Mouse (Mus musculus) small intestine, adult 2 months (tissue): ENCODE data around the gene Fndc3b. TPM values are rescaled to one million over a fixed set of nuclear protein-coding genes. Genes with fewer than 3 reads are reported as not detected.

Experiments used
- H3K27ac ChIP-seq: fragments of 200-500 bp; 2 replicates; pipeline ENCODE4 v1.5.1; 2012; ENCODE audit warnings: low read depth, low read length, control low read depth, inconsistent platforms; ENCODE audit not compliant: insufficient read depth
- H3K27me3 ChIP-seq: fragments of 200-500 bp; 2 replicates; pipeline ENCODE4 v1.6.1; 2012; ENCODE audit warnings: mild to moderate bottlenecking, moderate library complexity, low read length, inconsistent platforms; ENCODE audit not compliant: control insufficient read depth, insufficient read depth
- H3K36me3 ChIP-seq: fragments of 200-500 bp; 2 replicates; pipeline ENCODE4 v1.6.1; 2012; ENCODE audit warnings: mild to moderate bottlenecking, low read length, control low read depth, inconsistent platforms; ENCODE audit not compliant: control insufficient read depth, insufficient read depth
- H3K4me1 ChIP-seq: fragments of 200-500 bp; 2 replicates; pipeline ENCODE4 v1.6.1; 2012; ENCODE audit warnings: low read length, inconsistent platforms, mixed read lengths; ENCODE audit not compliant: control insufficient read depth, insufficient read depth, insufficient read length
- H3K4me3 ChIP-seq: fragments of 200-500 bp; 2 replicates; pipeline ENCODE4 v1.5.1; 2012; ENCODE audit warnings: low read depth, mild to moderate bottlenecking, control low read depth, inconsistent platforms, low read length, moderate library complexity
- CTCF ChIP-seq: fragments of 200-500 bp; IDR thresholded peaks from 2 replicates; pipeline ENCODE4 v1.5.1; 2012; ENCODE audit warnings: low read depth, mild to moderate bottlenecking, control low read depth, inconsistent platforms, low read length, moderate library complexity, mixed read lengths; ENCODE audit not compliant: insufficient replicate concordance, insufficient read length; ENCODE audit errors: extremely low read depth
- POLR2A ChIP-seq: fragments of 200-500 bp; IDR thresholded peaks from 2 replicates; pipeline ENCODE4 v1.6.1; 2012; ENCODE audit warnings: low read depth, mild to moderate bottlenecking, control low read depth, inconsistent platforms, low read length, moderate library complexity
- WGBS: fragments of 180-500 bp; shearing (Covaris S2); methylation state at CpG from one replicate; pipeline ENCODE4 v1.1.7; 2018; 5-methylcytosine and 5-hydroxymethylcytosine counted together
- polyA plus RNA-seq: library from polyadenylated mRNA; depleted of rRNA; stranded (reverse); fragments of >200 nt; gene quantifications from 2 replicates; pipeline ENCODE4 v1.2.3, GENCODE M21; 2012

The Fndc3b gene
- polyA plus RNA-seq, 1 experiment: 6.2 TPM

GRCm38 (mm10) chr3:27605081-27605480, 106.0 kb downstream of the Fndc3b start:
- Histone ChIP-seq H3K27ac (no peak overlapping the region), H3K4me3 (no peak overlapping the region), H3K4me1 (peaks cover 11% of the 10 kb centered on the region; the same call in 1 of the 2 replicates), H3K27me3 (no peaks in the 10 kb centered on the region), H3K36me3 (no peaks in the 10 kb centered on the region)
- TF ChIP-seq CTCF (no peak), POLR2A (no peak)
- 96% methylated on average over 3 of the region's 3 CpGs for WGBS

DNA sequence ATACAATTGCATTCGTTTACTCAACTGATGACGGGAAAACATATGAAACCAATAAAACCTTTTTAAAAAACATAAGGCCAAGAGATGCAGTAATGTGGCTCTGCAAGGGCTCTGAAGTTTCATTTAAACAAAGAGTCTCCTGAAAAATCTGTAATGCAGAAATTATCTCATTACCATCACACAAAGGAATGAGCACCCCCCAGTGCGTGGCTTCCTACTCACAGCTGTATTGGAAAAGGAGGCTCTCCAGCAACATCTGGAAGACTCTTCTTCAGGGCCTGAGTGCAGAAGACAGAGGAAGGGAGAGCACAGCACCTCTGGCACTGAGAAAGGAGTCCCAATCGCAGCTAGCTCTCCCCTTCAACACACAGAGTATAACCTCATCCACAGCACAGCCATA, 106.5 kb downstream of the Fndc3b start:
- Histone ChIP-seq H3K27me3 (no peaks in the 10 kb centered on the region), H3K36me3 (no peaks in the 10 kb centered on the region), H3K27ac (no peak overlapping the region), H3K4me3 (no peak overlapping the region), H3K4me1 (peaks cover 11% of the 10 kb centered on the region; the same call in 1 of the 2 replicates)
- 83% methylated on average over 4 of the region's 4 CpGs for WGBS
- TF ChIP-seq CTCF (no peak), POLR2A (no peak)

DNA sequence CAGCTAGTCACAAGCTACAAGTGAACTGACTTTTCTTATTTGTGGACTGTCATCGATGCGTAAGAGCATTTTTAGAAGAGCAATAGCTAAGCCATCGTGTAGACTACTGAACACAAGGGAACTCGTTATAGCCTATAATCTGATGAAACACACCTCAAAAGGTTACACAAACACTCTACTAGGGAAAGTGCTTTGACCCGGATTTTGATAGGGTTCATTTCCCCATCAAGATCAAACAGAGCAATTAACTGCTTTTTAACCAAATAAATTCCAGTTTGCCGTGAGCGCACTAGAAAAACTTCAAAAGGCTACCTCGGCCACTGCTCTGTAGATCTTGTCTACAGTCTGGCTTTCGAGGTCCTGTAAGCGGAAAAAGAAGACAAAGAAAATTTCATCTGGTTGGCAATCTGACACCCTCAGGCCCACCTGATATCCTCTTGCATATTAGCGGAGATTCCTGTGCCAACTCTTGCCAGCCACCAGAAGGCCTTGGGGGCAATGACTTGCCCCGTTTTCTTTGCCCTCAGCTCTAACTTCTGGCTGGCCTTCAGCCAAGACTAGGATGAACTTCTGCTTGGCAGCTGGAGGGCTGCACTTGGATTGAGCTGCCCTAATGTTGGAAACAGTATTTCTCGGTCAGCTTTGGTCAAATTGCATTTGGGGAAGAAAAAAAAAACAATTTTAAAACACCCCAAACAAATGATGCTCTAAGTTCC, 107.0 kb downstream of the Fndc3b start:
- H3K4me1 ChIP-seq: peaks cover 11% of the 10 kb centered on the region; the same call in 1 of the 2 replicates
- H3K36me3 ChIP-seq: no peaks in the 10 kb centered on the region
- TF ChIP-seq POLR2A (no peak), CTCF (no peak)
- no peak overlapping the region for H3K27ac ChIP-seq
- no peaks in the 10 kb centered on the region for H3K27me3 ChIP-seq
- H3K4me3 ChIP-seq: no peak overlapping the region
- WGBS: 37% methylated on average over 13 of the region's 13 CpGs

DNA sequence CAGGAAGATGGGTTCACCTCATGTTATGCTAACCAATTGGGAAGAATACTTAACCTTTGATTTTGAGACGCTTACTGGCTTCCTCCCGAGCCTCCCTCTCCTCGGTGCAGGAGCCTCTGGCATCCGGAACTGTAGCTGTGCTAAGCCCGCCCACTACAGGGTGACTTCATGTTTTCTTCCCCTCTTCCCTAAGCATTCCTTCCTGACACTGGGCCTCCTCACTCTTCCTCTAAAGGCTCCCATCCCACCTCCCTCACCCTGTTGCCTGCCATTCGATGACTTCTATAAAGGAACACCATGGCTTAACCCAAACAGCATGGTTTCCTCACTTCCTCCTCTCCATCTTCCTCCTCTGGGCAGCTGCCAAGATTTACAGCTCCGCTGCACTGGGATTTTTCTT, 110.5 kb downstream of the Fndc3b start:
- H3K4me1 ChIP-seq: 0 out of 2 replicates have a peak, but pooled peaks cover 3% of the 10 kb centered on the region
- no peaks in the 10 kb centered on the region for H3K36me3 ChIP-seq
- no peaks in the 10 kb centered on the region for H3K27me3 ChIP-seq
- WGBS: 68% methylated on average over 7 of the region's 7 CpGs
- no peak overlapping the region for H3K27ac ChIP-seq
- no peak overlapping the region for H3K4me3 ChIP-seq
- TF ChIP-seq POLR2A: no peak
- no peak for TF ChIP-seq CTCF

- WGBS: 82% methylated on average over 4 of the region's 4 CpGs
- TF ChIP-seq CTCF (no peak), POLR2A (no peak)
- Histone ChIP-seq H3K36me3 (no peaks in the 10 kb centered on the region), H3K4me3 (no peak overlapping the region), H3K4me1 (no peaks in the 10 kb centered on the region), H3K27me3 (no peaks in the 10 kb centered on the region), H3K27ac (no peak overlapping the region)
These were observed 110.9 kb downstream of the Fndc3b start for GRCm38 (mm10) chr3:27600197-27600596.

DNA sequence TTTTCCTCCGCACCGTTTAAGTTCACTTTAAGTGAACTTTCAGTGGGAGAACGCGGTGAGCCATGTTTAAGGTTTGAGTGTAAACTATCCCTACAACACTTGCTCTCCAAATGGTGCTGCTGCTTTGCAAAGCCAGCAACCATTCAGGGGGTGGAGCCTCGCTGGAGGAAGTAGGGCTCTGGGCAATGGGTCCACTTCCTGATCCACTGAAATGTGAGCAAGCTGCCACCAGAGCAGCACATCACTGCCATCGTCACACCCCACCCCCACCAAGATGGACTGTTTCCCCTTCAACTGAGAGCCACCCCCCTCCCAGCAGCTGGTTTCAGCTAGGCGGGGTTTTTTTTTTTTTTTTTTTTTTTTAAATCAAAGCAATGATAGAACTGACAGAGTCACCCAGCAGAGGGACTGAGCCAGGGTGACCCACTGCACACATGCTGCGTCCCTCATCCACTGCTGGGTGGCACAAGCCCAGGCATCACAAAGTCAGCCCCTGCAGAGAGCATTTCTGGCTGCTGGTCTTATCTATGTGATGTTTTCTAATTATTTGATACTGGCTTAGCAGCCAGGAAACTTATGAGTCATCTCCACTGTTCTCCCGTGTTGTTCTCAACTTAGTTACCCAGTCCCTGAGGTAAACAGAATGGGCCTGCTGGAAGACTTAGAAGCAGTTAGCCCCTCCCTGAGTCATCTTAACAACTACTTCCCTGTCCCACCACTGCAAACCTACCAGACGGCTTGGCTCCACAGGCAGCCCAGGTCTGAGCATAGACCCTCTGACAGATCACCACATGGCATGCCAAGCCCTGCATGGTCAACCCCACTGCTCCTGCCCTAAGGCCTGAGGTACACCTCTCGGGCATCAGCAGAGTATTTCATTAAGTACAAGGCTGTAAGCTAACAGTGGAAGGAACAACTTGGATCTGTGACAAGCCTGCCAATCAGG, 112.4 kb downstream of the Fndc3b start:
- TF ChIP-seq CTCF (no peak), POLR2A (no peak)
- Histone ChIP-seq H3K27ac (no peak overlapping the region), H3K36me3 (no peaks in the 10 kb centered on the region), H3K4me1 (no peaks in the 10 kb centered on the region), H3K27me3 (no peaks in the 10 kb centered on the region), H3K4me3 (no peak overlapping the region)
- 77% methylated on average over 11 of the region's 11 CpGs for WGBS
